Mouse (Mus musculus): ENCODE results near the gene Asb4.

DNA sequence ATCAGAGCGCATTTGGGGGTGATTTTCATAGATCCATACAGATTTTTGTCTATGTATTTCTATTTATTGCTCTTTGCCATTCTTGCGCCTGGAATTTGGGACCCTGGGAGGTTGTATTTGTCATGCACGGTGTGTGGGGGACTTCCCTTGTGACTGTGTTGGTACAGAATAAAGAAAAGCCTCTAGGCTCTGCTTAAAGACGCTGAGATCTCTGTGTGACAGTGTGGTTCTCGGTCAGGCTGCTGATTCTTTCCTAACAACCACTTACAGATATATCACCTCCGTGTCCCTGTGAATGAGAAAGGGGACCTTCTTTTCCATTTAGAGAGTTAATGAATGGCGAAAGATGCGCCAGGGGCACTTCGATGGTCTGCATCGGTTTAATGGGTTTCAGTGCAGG lies 7.8 kb downstream of the Asb4 start:
- no peak for TF ChIP-seq POLR2A (IDR thresholded peaks at IDR 0.05; ENCODE audit: low read depth, low read length)
- no peak for TF ChIP-seq CTCF (conservative IDR thresholded peaks at IDR 0.05; ENCODE audit: insufficient read depth, insufficient read length, low read depth, low read length)

Data from kidney, adult 2 months (tissue).